Mouse (Mus musculus): ENCODE data around the gene Hprt.

GRCm38 (mm10) chrX:53055771-53056170 lies 67.8 kb downstream of the Hprt start:
- TF ChIP-seq CTCF (IDR thresholded peaks at IDR 0.05; ENCODE audit: insufficient read depth, low read depth, low read length), result no peak
- no peak for TF ChIP-seq POLR2A (IDR thresholded peaks at IDR 0.05; ENCODE audit: insufficient read depth, low read depth, low read length)
